Mouse (Mus musculus) ovary, postnatal 10 days (tissue): ENCODE measurements around the gene Sumf1.

ENCODE experiments used
- DNase-seq: peaks from one replicate; pipeline ENCODE4 v3.0.0; 2022; ENCODE audit warnings: low spot score

Sumf1 gene

GRCm38 (mm10) chr6:108148435-108148834 is 36.9 kb downstream of the Sumf1 start:
- DNase-seq = no peak

GRCm38 (mm10) chr6:108146637-108147036 is 38.7 kb downstream of the Sumf1 start:
- DNase-seq = no peak

GRCm38 (mm10) chr6:108145941-108146588 is 39.3 kb downstream of the Sumf1 start:
- DNase-seq = no peak

GRCm38 (mm10) chr6:108145241-108145640 is 40.1 kb downstream of the Sumf1 start:
- no peak for DNase-seq

- DNase-seq = no peak
Measured at GRCm38 (mm10) chr6:108142796-108143195, 42.6 kb downstream of the Sumf1 start.

- DNase-seq = no peak
Measured at GRCm38 (mm10) chr6:108140722-108141490, 44.5 kb downstream of the Sumf1 start.

GRCm38 (mm10) chr6:108137031-108137430 is 48.4 kb downstream of the Sumf1 start:
- no peak for DNase-seq

- no peak for DNase-seq
Measured at GRCm38 (mm10) chr6:108136286-108136685, 49.1 kb downstream of the Sumf1 start.

- DNase-seq = no peak
Measured at GRCm38 (mm10) chr6:108132268-108132935, 53.0 kb downstream of the Sumf1 start.

GRCm38 (mm10) chr6:108130718-108131117 is 54.7 kb downstream of the Sumf1 start:
- DNase-seq = no peak

- DNase-seq = no peak
Measured at GRCm38 (mm10) chr6:108126631-108127030, 58.8 kb downstream of the Sumf1 start.

GRCm38 (mm10) chr6:108125474-108125873 is 59.9 kb downstream of the Sumf1 start:
- DNase-seq = no peak

GRCm38 (mm10) chr6:108117881-108118280 is 67.5 kb downstream of the Sumf1 start:
- no peak for DNase-seq

GRCm38 (mm10) chr6:108114971-108115370 is 70.4 kb downstream of the Sumf1 start:
- DNase-seq = no peak

- no peak for DNase-seq
Measured at GRCm38 (mm10) chr6:108111693-108112092, 73.7 kb downstream of the Sumf1 start.

GRCm38 (mm10) chr6:108110336-108110735 is 75.0 kb downstream of the Sumf1 start:
- no peak for DNase-seq

GRCm38 (mm10) chr6:108107376-108107775 is 78.0 kb downstream of the Sumf1 start:
- DNase-seq = no peak

GRCm38 (mm10) chr6:108101936-108102830 is 83.2 kb downstream of the Sumf1 start:
- no peak for DNase-seq

- DNase-seq = no peak
Measured at GRCm38 (mm10) chr6:108098846-108099217, 86.5 kb downstream of the Sumf1 start.

GRCm38 (mm10) chr6:108098171-108098845 is 87.1 kb downstream of the Sumf1 start:
- DNase-seq = peak; percentile 15

GRCm38 (mm10) chr6:108095445-108095844 is 89.9 kb downstream of the Sumf1 start:
- no peak for DNase-seq
